Mouse (Mus musculus) WW6 (cell line): ENCODE results near the gene Ifna7.

Experiments
- DNase-seq: peaks from one replicate; pipeline ENCODE4 v3.0.0-alpha.2; 2013; ENCODE audit warnings: low read depth, low spot score

Ifna7 gene

DNA sequence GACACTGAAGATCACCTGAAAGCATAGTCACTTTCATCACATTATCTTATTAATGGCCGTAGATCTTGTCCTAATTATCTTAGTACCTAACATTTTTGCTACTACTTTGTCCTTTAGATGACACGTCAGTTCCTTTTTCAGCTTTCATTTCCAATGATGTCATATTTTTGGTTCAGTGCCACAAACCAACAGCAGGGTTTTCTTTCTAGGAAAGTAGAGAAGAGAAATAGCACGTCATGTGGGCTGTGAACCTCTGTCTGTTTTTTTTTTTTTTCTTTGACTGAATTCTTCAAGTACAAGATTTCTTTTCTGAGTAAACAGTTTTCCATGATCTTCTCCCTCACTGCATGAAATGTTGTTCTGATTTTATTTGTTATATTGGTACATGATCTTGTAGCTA, 24.0 kb downstream of the Ifna7 start:
- no peak for DNase-seq

DNA sequence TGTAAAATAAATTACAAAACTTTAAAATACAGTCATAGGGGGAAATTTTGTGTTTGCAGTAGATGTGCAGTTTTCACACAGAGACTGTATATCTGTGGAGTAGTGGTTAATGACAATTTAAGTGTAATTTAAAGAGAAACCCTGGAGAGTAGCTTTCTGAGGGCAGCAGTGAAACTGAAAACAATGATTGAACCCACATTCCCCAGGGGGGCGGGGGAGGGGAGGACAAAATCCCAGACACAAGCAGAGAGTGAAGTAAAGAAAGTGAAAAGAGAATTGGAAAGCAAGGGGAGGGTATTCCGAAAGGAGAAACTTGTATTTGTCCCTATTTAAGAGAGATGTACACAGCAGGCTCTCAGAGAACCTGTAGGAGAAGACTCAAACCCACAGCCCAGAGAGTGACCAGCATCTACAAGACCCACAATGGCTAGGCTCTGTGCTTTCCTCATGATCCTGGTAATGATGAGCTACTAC, 25.4 kb downstream of the Ifna7 start, which contains the start of gene Ifna4:
Ifna4 (plus strand) TSS at position 424 of the 474 bp plus-strand sequence.
- no peak for DNase-seq

DNA sequence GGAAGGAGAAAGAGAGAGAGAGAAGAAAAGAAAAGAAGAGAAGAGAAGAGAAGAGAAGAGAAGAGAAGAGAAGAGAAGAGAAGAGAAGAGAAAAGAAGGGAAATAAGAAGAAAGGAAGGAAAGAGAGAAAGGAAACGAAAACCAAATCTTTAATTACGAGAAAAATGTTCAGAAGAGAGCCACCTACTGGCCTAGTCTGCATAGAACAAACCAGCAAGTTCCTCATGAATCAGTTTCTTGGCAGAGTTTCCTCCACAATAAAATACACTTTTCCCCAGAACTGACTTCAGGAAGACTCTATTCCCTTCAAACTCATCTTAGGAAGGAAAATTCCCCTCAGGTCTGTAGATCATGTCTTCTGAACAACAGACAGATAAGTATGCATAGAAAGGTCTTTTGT, 29.3 kb downstream of the Ifna7 start:
- no peak for DNase-seq

DNA sequence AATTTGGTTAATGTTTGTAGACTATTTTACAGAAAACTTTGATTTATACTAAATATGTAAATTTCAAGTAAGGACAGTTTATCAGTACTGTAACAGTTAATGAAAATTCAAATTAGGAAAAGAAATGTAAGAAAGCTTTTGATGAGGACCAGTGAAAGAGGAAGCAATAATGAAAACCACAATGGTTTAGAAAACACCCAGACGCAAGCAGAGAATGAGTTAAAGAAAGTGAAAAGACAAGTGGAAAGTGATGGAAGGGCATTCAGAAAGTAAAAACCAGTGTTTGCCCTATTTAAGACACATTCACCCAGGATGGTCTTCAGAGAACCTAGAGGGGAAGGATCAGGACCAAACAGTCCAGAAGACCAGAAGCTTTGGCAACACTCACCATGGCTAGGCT, 33.7 kb downstream of the Ifna7 start, which contains the start of gene Ifna1:
Ifna1 (plus strand) TSS at position 390 of the 400 bp plus-strand sequence.
- no peak for DNase-seq

DNA sequence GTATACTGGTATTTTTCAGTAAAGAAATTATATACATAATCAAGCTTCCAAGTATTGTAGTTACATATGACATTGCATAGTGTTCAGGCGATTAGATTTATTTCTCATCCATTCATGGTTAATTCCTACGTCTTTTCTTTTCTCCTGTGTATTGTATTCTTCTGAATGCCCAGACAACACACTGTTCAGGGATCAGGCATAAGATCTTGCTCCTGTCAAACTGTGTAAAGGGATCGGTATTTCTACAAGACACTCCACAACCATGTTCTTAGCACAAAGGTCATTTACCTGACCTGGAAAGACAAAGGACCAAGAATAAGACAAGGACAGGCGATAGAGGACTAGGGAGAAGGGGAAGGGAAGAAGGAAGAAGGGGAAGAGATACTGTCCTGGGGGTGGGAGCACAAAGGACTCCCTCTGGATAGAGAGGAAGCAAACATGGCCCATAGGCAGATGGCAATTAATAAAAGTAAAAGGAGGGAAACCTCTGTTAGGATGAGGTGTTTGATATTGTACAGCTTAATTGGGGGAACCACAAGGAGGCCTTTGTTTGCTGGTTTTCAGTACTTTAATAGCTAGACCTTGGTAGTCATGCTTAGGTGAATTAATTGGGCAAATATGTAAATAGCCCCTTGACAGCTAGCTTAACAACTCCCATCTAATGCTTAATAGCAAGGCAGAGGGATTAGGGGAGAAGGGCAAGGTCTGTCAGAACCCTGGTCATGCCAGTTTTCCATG, 35.2 kb downstream of the Ifna7 start:
- DNase-seq = no peak

DNA sequence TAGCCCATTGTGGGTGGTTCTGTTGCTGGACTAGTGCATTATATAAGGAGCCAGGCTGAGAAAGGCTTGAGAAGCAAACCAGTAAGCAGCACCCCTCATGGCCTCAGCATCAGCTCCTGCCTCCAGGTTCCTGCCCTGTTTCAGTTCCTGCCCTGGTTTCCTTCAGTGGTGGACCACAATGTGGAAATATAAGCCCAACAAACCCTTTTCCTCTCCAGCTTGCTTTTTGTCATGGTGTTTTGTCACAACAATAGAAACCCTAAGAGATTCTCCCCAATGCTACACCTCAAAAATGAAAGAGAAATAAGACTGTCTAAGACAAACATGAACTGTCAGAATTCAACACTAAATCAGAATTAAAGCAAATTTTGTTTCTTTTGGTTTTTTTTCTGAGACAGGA, 43.2 kb downstream of the Ifna7 start:
- DNase-seq = no peak

DNA sequence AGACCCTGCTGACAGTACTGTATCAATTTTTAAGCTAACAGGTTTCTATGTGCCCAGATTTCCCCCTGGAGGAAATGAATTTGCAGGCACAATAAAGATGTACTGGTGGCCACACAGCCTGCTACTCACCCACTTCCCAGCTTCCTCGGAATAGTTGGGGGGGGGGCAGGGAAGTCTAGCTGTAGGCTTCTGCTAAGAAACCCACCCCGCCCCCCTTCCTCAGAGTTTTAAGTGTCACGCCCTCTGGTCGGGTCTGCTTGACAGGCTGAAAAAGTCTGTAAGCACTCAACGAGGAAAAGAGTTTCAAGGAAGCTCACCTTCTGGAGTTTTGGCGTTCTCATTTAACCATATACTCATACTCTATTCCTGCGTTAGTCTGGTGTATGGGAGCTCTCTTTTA, 47.3 kb downstream of the Ifna7 start:
- no peak for DNase-seq

DNA sequence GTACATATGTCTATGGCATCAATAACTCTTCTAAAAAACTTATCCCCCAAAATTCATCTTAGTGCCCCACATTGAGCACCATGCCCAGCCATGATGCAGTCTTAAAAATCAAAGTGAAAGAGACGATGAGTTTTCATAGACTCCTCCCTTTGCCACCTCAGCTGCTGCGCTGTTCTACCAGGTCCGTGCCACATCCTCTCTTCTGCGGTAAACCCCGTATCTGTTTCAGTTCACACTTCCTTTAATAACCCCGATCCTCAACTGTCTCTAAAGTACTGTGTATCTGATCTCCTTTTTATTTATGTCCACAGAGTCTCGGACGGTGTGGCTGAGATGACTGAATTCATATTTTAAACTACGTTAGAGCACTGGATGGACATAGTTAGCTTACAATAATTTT, 48.6 kb downstream of the Ifna7 start:
- DNase-seq = no peak

DNA sequence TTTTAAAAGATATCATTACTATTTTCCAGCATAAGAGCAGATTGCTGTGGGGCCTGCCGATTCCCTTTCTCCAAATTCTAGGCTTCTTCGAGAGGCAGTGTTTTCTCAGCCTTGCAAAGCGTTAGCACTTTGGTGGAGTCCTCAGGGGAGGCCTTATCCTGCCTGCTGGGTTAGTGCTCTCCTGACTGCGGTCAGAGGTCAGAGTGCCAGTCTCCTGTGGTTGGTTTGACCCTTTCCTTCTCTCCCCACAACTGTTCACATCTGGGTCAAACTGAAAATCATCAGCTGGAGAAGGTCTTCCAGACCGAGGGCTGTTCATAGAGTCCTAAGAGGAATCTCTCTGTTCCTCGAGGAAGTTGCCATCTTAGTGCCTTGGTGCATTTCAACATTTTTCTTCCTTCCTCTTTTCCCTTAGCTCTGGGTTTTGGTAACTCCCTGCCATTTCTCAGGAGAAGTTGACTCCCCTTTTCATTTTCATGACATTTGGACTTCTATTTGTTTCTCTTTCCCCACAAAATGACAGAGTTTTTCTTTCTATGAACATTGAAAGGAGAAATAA, 49.1 kb downstream of the Ifna7 start:
- DNase-seq = no peak
